Mouse (Mus musculus) heart, postnatal 0 days (tissue): ENCODE measurements around the gene Tmem259.

Source experiments
- CTCF ChIP-seq: IDR thresholded peaks from 2 replicates; pipeline ENCODE4 v1.5.1; 2016; ENCODE audit warnings: antibody characterized with exemption, control low read depth, low read depth
- EP300 ChIP-seq: IDR thresholded peaks from 2 replicates; pipeline ENCODE4 v1.6.1; 2016; ENCODE audit warnings: antibody characterized with exemption, low read depth

- TF ChIP-seq CTCF, result no peak
- no peak for TF ChIP-seq EP300
Observed at GRCm38 (mm10) chr10:79964727-79965126, 19.4 kb downstream of the Tmem259 start.
